Mouse (Mus musculus): ENCODE results near the gene Sympk. TPM values are rescaled to one million over a fixed set of nuclear protein-coding genes. Genes with fewer than 3 reads are reported as not detected.

Sympk gene
- polyA plus RNA-seq, 1 experiment from 2014 or later: 26.3 TPM

DNA sequence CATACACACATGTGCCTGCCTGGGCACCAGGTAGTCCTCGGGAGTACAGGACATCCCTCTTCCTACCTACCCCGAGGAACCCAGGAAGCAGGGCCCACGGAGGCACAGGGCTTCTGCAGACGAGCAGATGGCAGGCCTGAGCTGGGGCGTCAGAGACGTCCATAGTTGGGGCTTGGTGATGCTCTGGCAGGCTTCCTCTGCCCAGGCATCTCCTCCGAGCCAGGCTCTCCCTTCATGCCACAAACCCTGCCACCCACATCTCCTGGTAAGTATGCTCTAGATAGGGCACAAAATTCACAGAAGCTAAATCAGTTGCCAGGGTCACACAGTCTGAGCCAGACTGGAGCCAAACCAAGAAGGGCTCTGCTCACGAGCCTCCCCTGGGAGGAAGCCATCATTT, 26.0 kb downstream of the Sympk start:
- no peaks in the 10 kb centered on the region for H3K9me3 ChIP-seq (ENCODE audit: control insufficient read depth, low read length)
- WGBS: 85% methylated on average over 8 of the region's 8 CpGs
- no peaks in the 10 kb centered on the region for H3K27me3 ChIP-seq (replicated peaks; ENCODE audit: control insufficient read depth, insufficient read depth, low read length)
- no peak for ATAC-seq (replicated peaks; ENCODE audit: low FRiP score)
- DNase-seq (ENCODE audit: low spot score): no peak
- H3K4me1 ChIP-seq (replicated peaks; ENCODE audit: control insufficient read depth, insufficient read depth, low read length): no peaks in the 10 kb centered on the region
- no peak overlapping the region for H3K27ac ChIP-seq (ENCODE audit: low read depth, low read length)
- no peak overlapping the region for H3K9ac ChIP-seq (ENCODE audit: low read depth, low read length)
- H3K4me2 ChIP-seq: no peak overlapping the region
- H3K36me3 ChIP-seq (ENCODE audit: control insufficient read depth, insufficient read depth, low read length): peaks cover 58% of the 10 kb centered on the region
- no peak overlapping the region for H3K4me3 ChIP-seq (ENCODE audit: low read depth, low read length)

DNA sequence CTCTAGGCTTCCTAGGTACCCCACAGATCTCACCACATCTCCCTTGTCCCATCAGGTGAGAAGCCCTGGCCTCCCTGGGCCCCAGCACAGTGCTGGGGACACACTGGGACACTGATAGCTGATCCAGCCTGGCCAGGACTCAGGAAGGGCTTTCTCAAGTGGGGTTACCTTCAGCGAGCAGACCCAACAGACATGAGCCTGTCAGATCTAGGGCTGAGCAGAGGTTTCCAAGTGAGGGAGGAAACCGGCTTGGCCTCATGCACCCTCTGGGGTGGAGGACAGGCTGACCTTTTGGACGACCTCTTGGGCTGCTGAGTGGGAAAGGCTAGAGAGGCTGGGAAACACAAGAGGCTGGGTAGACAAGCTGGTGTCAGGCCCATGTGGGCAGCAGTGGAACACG, 27.0 kb downstream of the Sympk start:
- WGBS: 69% methylated on average over 4 of the region's 4 CpGs
- peak overlapping the region; percentile 10; the same call in 1 of the 2 replicates for H3K27ac ChIP-seq (ENCODE audit: low read depth, low read length)
- peaks cover 49% of the 10 kb centered on the region for H3K36me3 ChIP-seq (ENCODE audit: control insufficient read depth, insufficient read depth, low read length)
- no peak overlapping the region for H3K4me2 ChIP-seq
- ATAC-seq (replicated peaks; ENCODE audit: low FRiP score): no peak
- no peaks in the 10 kb centered on the region for H3K4me1 ChIP-seq (replicated peaks; ENCODE audit: control insufficient read depth, insufficient read depth, low read length)
- DNase-seq (ENCODE audit: low spot score): no peak
- no peaks in the 10 kb centered on the region for H3K9me3 ChIP-seq (ENCODE audit: control insufficient read depth, low read length)
- H3K27me3 ChIP-seq (replicated peaks; ENCODE audit: control insufficient read depth, insufficient read depth, low read length): no peaks in the 10 kb centered on the region
- no peak overlapping the region for H3K4me3 ChIP-seq (ENCODE audit: low read depth, low read length)
- H3K9ac ChIP-seq (ENCODE audit: low read depth, low read length): no peak overlapping the region

DNA sequence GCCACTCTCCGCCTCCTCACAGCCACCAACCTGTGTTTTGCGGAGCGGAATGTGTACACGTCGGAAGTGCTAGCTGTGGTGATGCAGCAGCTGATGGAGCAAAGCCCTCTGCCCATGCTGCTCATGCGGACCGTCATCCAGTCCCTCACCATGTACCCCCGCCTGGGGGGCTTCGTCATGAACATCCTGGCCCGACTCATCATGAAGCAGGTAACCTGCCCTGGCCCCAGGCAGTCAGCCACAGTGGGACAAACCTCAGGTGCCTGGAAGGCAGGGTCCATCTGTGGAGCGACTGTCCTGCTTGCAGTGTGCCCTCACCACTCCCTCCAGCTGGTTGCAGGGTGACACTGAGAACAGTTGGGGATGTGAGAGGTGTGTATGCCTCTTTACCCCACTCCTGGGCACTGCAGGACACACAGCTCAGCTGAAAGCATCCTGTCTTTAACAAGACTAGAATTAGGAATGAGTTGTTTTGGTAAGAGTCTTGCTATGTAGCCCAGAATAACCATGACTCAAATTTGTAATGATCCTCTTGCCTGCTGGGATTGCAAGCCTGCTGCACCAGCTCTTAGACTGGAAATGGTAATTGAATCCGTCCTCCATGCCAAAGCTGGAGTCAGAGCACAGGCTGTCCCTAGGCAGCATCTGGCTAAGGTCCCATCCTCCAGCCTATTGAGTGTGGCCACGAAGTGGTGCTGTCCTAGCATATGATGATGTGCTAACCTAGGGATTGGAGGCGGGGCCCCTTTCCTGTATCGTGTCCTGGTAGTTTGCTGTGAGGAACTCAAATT, 28.4 kb downstream of the Sympk start:
- 88% methylated on average over 15 of the region's 15 CpGs for WGBS
- no peak overlapping the region for H3K27ac ChIP-seq (ENCODE audit: low read depth, low read length)
- H3K9me3 ChIP-seq (ENCODE audit: control insufficient read depth, low read length): no peaks in the 10 kb centered on the region
- H3K27me3 ChIP-seq (replicated peaks; ENCODE audit: control insufficient read depth, insufficient read depth, low read length): no peaks in the 10 kb centered on the region
- ATAC-seq (replicated peaks; ENCODE audit: low FRiP score): no peak
- H3K4me2 ChIP-seq: no peak overlapping the region
- H3K36me3 ChIP-seq (ENCODE audit: control insufficient read depth, insufficient read depth, low read length): peaks cover 36% of the 10 kb centered on the region
- no peak for DNase-seq (ENCODE audit: low spot score)
- no peaks in the 10 kb centered on the region for H3K4me1 ChIP-seq (replicated peaks; ENCODE audit: control insufficient read depth, insufficient read depth, low read length)
- no peak overlapping the region for H3K9ac ChIP-seq (ENCODE audit: low read depth, low read length)
- no peak overlapping the region for H3K4me3 ChIP-seq (ENCODE audit: low read depth, low read length)

DNA sequence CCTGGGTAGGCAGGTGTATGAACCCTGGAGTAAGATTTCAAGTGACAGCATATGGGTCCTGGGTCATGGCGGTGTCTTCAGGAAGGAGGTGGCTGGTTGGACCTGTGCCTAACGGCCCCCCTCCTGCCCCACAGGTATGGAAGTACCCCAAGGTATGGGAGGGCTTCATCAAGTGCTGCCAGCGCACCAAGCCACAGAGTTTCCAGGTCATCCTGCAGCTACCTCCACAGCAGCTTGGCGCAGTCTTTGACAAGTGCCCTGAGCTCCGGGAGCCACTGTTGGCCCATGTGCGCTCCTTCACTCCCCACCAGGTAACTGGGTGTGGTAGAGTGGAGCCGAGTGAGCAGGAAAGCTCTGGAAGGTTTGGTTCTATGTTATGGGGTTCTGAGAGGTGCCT, 29.0 kb downstream of the Sympk start:
- Histone ChIP-seq H3K9me3 (ENCODE audit: control insufficient read depth, low read length) (no peaks in the 10 kb centered on the region), H3K9ac (ENCODE audit: low read depth, low read length) (no peak overlapping the region), H3K4me3 (ENCODE audit: low read depth, low read length) (no peak overlapping the region), H3K27me3 (replicated peaks; ENCODE audit: control insufficient read depth, insufficient read depth, low read length) (no peaks in the 10 kb centered on the region), H3K4me2 (no peak overlapping the region), H3K4me1 (replicated peaks; ENCODE audit: control insufficient read depth, insufficient read depth, low read length) (no peaks in the 10 kb centered on the region), H3K36me3 (ENCODE audit: control insufficient read depth, insufficient read depth, low read length) (peaks cover 30% of the 10 kb centered on the region), H3K27ac (ENCODE audit: low read depth, low read length) (no peak overlapping the region)
- ATAC-seq (replicated peaks; ENCODE audit: low FRiP score): no peak
- DNase-seq (ENCODE audit: low spot score): no peak
- WGBS: 90% methylated on average over 7 of the region's 7 CpGs

DNA sequence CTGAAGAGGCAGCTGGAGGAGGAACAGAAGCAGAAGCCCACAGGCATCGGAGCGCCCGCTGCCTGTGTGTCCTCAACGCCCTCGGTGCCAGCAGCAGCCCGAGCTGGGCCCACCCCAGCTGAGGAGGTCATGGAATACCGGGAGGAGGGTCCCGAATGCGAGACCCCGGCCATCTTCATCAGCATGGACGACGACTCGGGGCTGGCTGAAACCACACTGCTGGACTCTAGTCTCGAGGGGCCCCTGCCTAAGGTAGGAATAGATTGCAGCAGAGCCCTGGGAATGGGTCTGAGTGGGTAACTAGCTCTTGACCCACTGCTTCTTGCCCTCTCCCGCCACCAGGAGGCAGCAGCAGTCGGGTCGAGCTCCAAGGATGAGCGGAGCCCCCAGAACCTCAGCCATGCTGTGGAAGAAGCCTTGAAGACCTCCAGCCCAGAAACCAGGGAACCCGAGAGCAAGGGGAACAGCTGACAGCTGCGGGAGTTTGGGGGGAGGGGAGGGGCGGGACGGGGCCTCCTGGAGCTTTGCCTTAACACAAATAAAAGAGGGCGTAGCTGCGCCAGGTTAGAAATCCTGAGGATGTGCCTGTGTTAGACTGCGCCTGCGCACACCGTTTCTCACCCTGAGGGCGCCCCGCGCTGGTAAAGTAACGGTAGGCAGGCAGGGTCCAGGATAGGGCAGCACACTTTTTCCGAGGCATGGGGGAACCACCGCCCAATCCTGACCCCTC, 30.0 kb downstream of the Sympk start, which contains the start of gene Rsph6a:
Gene Rsph6a (plus strand): TSS at position 644 of the 730 bp plus-strand sequence.
- H3K9me3 ChIP-seq (ENCODE audit: control insufficient read depth, low read length): no peaks in the 10 kb centered on the region
- peaks cover 22% of the 10 kb centered on the region for H3K36me3 ChIP-seq (ENCODE audit: control insufficient read depth, insufficient read depth, low read length)
- WGBS: 52% methylated on average over 33 of the region's 33 CpGs
- H3K27ac ChIP-seq (ENCODE audit: low read depth, low read length): no peak within 1 kb of the TSS
- ATAC-seq (replicated peaks; ENCODE audit: low FRiP score) (peak; percentile 42), DNase-seq (ENCODE audit: low spot score) (no peak)
- H3K4me3 ChIP-seq (ENCODE audit: low read depth, low read length): no peak within 1 kb of the TSS
- H3K27me3 ChIP-seq (replicated peaks; ENCODE audit: control insufficient read depth, insufficient read depth, low read length): no peaks in the 10 kb centered on the region
- no peak within 1 kb of the TSS for H3K9ac ChIP-seq (ENCODE audit: low read depth, low read length)
- no peak within 1 kb of the TSS for H3K4me2 ChIP-seq
- H3K4me1 ChIP-seq (replicated peaks; ENCODE audit: control insufficient read depth, insufficient read depth, low read length): no peaks in the 10 kb centered on the region

DNA sequence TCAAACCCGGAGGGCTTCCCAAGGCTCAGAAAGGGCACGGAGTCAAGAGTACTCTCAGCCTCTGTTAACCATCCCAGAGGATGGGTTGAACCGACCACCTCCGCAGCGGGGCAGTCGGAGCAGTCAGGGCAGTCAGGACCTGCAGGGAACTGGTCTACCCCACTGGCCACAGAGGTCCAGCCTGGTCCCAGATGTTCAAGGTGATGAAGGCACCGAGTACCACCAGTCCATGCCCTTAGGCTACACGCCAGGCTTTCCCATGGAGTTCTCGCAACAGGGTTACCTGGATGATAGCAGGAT, 30.6 kb downstream of the Sympk start:
- Histone ChIP-seq H3K4me1 (replicated peaks; ENCODE audit: control insufficient read depth, insufficient read depth, low read length) (no peaks in the 10 kb centered on the region), H3K9me3 (ENCODE audit: control insufficient read depth, low read length) (no peaks in the 10 kb centered on the region), H3K4me3 (ENCODE audit: low read depth, low read length) (no peak overlapping the region), H3K4me2 (no peak overlapping the region), H3K27me3 (replicated peaks; ENCODE audit: control insufficient read depth, insufficient read depth, low read length) (no peaks in the 10 kb centered on the region), H3K36me3 (ENCODE audit: control insufficient read depth, insufficient read depth, low read length) (peaks cover 18% of the 10 kb centered on the region), H3K27ac (ENCODE audit: low read depth, low read length) (no peak overlapping the region), H3K9ac (ENCODE audit: low read depth, low read length) (no peak overlapping the region)
- DNase-seq (ENCODE audit: low spot score) (no peak), ATAC-seq (replicated peaks; ENCODE audit: low FRiP score) (peak; percentile 21; the same call in 1 of the 2 replicates)
- 75% methylated on average over 9 of the region's 9 CpGs for WGBS

DNA sequence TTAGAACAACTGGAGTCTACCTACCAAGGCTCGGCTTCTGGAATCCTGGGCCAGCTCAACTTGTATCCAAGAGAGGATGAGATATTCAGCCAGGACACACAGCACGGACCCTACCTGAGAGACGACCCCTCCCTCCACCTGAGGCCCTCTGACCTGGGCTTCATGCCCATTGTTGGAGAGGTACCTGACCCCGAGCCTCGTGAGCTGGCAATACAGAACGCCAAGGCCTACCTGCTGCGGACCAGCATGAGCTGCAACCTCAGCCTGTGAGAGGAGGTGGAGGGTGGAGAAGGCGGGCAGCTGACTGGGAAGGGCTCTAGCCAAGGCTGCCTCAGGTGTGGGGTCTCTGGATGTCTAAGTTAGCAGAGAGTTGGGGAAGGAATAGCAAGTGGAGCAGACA, 30.9 kb downstream of the Sympk start:
- Histone ChIP-seq H3K27ac (ENCODE audit: low read depth, low read length) (no peak overlapping the region), H3K4me2 (no peak overlapping the region), H3K9me3 (ENCODE audit: control insufficient read depth, low read length) (no peaks in the 10 kb centered on the region), H3K4me1 (replicated peaks; ENCODE audit: control insufficient read depth, insufficient read depth, low read length) (no peaks in the 10 kb centered on the region), H3K9ac (ENCODE audit: low read depth, low read length) (no peak overlapping the region), H3K27me3 (replicated peaks; ENCODE audit: control insufficient read depth, insufficient read depth, low read length) (no peaks in the 10 kb centered on the region), H3K4me3 (ENCODE audit: low read depth, low read length) (no peak overlapping the region), H3K36me3 (ENCODE audit: control insufficient read depth, insufficient read depth, low read length) (peaks cover 15% of the 10 kb centered on the region)
- DNase-seq (ENCODE audit: low spot score) (no peak), ATAC-seq (replicated peaks; ENCODE audit: low FRiP score) (no peak)
- WGBS: 93% methylated on average over 8 of the region's 8 CpGs

DNA sequence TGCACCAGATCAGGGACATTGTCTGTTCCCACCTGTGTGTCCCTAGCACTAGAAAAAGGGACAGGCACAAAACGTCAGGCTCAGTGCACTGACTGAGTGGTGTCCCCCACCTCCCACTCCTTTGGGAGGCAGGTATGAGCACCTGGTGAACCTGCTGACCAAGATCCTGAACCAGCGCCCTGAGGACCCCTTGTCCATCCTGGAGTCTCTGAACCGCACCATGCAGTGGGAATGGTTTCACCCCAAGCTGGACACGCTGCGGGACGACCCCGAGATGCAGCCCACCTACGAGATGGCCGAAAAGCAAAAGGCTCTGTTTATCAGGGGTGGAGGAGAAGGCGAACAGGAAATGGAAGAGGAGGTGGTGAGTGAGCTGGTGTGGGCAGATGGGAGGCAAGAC, 33.2 kb downstream of the Sympk start:
- Histone ChIP-seq H3K9me3 (ENCODE audit: control insufficient read depth, low read length) (no peaks in the 10 kb centered on the region), H3K9ac (ENCODE audit: low read depth, low read length) (no peak overlapping the region), H3K4me1 (replicated peaks; ENCODE audit: control insufficient read depth, insufficient read depth, low read length) (no peaks in the 10 kb centered on the region), H3K27me3 (replicated peaks; ENCODE audit: control insufficient read depth, insufficient read depth, low read length) (no peaks in the 10 kb centered on the region), H3K27ac (ENCODE audit: low read depth, low read length) (no peak overlapping the region), H3K4me3 (ENCODE audit: low read depth, low read length) (no peak overlapping the region), H3K4me2 (no peak overlapping the region), H3K36me3 (ENCODE audit: control insufficient read depth, insufficient read depth, low read length) (peaks cover 5% of the 10 kb centered on the region; the same call in 1 of the 2 replicates)
- ATAC-seq (replicated peaks; ENCODE audit: low FRiP score): no peak
- no peak for DNase-seq (ENCODE audit: low spot score)
- WGBS: 76% methylated on average over 10 of the region's 10 CpGs

DNA sequence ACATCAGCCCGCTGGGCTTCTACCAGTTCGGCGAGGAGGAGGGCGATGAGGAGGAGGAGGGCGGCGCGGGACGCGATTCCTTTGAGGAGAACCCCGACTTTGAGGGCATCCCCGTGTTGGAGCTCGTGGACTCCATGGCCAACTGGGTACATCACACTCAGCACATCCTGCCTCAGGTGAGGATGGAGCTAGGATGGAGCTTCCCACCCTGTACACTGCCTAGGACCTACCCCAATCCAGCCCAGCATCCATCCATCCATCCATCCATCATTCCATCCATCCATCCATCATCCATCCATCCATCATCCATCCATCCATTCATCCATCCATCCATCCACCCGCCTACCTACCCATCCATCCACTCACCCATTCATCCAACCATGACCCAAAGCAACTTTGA, 41.7 kb downstream of the Sympk start:
- Histone ChIP-seq H3K36me3 (ENCODE audit: control insufficient read depth, insufficient read depth, low read length) (no peaks in the 10 kb centered on the region), H3K4me3 (ENCODE audit: low read depth, low read length) (no peak overlapping the region), H3K4me1 (replicated peaks; ENCODE audit: control insufficient read depth, insufficient read depth, low read length) (0 out of 2 replicates have a peak, but pooled peaks cover 2% of the 10 kb centered on the region), H3K27ac (ENCODE audit: low read depth, low read length) (no peak overlapping the region), H3K9me3 (ENCODE audit: control insufficient read depth, low read length) (no peaks in the 10 kb centered on the region), H3K4me2 (no peak overlapping the region; the same call in 1 of the 2 replicates), H3K9ac (ENCODE audit: low read depth, low read length) (no peak overlapping the region), H3K27me3 (replicated peaks; ENCODE audit: control insufficient read depth, insufficient read depth, low read length) (peaks cover 40% of the 10 kb centered on the region)
- 40% methylated on average over 13 of the region's 13 CpGs for WGBS
- DNase-seq (ENCODE audit: low spot score): no peak
- no peak for ATAC-seq (replicated peaks; ENCODE audit: low FRiP score)

Data from liver, embryonic 11.5 days (tissue).